Mouse (Mus musculus) heart, embryonic 14.5 days (tissue): ENCODE measurements around the gene Gpr37. TPM values are rescaled to one million over a fixed set of nuclear protein-coding genes. Genes with fewer than 3 reads are reported as not detected.

Source experiments
- ATAC-seq: fragments of 200-750 bp; cut with Nextera tagmentation; 2 replicates; pipeline ENCODE4 v1.8.0; 2017; ENCODE audit warnings: low read depth, moderate TSS enrichment; ENCODE audit not compliant: insufficient number of reproducible peaks, insufficient read depth, low FRiP score
- H3K27ac ChIP-seq, 2 experiments: fragments of 200-500 bp in 1 of 2; fragments of 300-500 bp in 1 of 2; sonication (generic) in 1 of 2; replicated peaks in 1 of 2; 2 replicates each; pipeline ENCODE4 v1.5.1; 2012 to 2014; ENCODE audit warnings: low read depth in 2 of 2, low read length in 2 of 2, control low read depth in 1 of 2, mild to moderate bottlenecking in 1 of 2, mixed read lengths in 1 of 2; ENCODE audit not compliant: control insufficient read depth in 1 of 2, insufficient read depth in 1 of 2
- H3K27me3 ChIP-seq: fragments of 300-500 bp; sonication (generic); 2 replicates; pipeline ENCODE4 v1.6.1; 2014; ENCODE audit warnings: mild to moderate bottlenecking, low read length, control low read depth; ENCODE audit not compliant: control insufficient read depth, insufficient read depth
- H3K36me3 ChIP-seq: fragments of 300-500 bp; sonication (generic); 2 replicates; pipeline ENCODE4 v1.6.1; 2014; ENCODE audit warnings: mild to moderate bottlenecking, control low read depth, low read length, mixed read lengths; ENCODE audit not compliant: control insufficient read depth, insufficient read depth
- H3K4me1 ChIP-seq, 2 experiments: fragments of 200-500 bp in 1 of 2; fragments of 300-500 bp in 1 of 2; sonication (generic) in 1 of 2; 2 replicates each; pipeline ENCODE4 v1.6.1; 2012 to 2014; ENCODE audit warnings: low read length in 2 of 2, control low read depth in 1 of 2, mixed read lengths in 1 of 2; ENCODE audit not compliant: control insufficient read depth in 2 of 2, insufficient read depth in 2 of 2
- H3K4me2 ChIP-seq: fragments of 300-500 bp; sonication (generic); 2 replicates; pipeline ENCODE4 v1.6.1; 2014; ENCODE audit warnings: mild to moderate bottlenecking, low read length
- H3K4me3 ChIP-seq, 2 experiments: fragments of 200-500 bp in 1 of 2; fragments of 300-500 bp in 1 of 2; sonication (generic) in 1 of 2; 2 replicates each; pipeline ENCODE4 v1.5.1; 2012 to 2014; ENCODE audit warnings: low read length in 2 of 2, mild to moderate bottlenecking in 2 of 2, control low read depth in 1 of 2, low read depth in 1 of 2, moderate library complexity in 1 of 2; ENCODE audit not compliant: control insufficient read depth in 1 of 2, insufficient read depth in 1 of 2
- H3K9ac ChIP-seq: fragments of 300-500 bp; sonication (generic); 2 replicates; pipeline ENCODE4 v1.6.1; 2014; ENCODE audit warnings: mild to moderate bottlenecking, low read length
- H3K9me3 ChIP-seq: fragments of 300-500 bp; sonication (generic); 2 replicates; pipeline ENCODE4 v1.6.1; 2016; ENCODE audit warnings: low read length, control low read depth; ENCODE audit not compliant: control insufficient read depth
- WGBS: fragments of 180-500 bp; shearing (Covaris S2); extraction: QIAGEN DNeasy Blood & Tissue Kit; methylation state at CpG from one replicate; pipeline ENCODE4 v1.1.7; 2014; 5-methylcytosine and 5-hydroxymethylcytosine counted together
- polyA plus RNA-seq: library from polyadenylated mRNA; unstranded; fragments of >200 nt; fragmentation: Nextera tagmentation; extraction: Ambion mirVana; gene quantifications from 2 replicates; pipeline ENCODE4 v1.2.1, GENCODE M21; 2014

The Gpr37 gene
- polyA plus RNA-seq, 1 experiment from 2014 or later = 1.5 TPM

GRCm38 (mm10) chr6:25689520-25690283, 827 bp downstream of the Gpr37 start:
- H3K9me3 ChIP-seq = no peaks in the 10 kb centered on the region
- under 1% methylated on average over 42 of the region's 43 CpGs for WGBS
- H3K9ac ChIP-seq = peak overlapping the region; percentile 74
- H3K4me3 ChIP-seq = peak overlapping the region; percentile 56 to 64
- peak overlapping the region; percentile 96 for H3K4me2 ChIP-seq
- no peaks in the 10 kb centered on the region for H3K36me3 ChIP-seq
- peaks cover 3 to 9% of the 10 kb centered on the region in 2 experiments; a peak in 1 of 4 replicates for H3K4me1 ChIP-seq
- 0 out of 2 replicates have a peak, but pooled peaks cover 4% of the 10 kb centered on the region for H3K27me3 ChIP-seq
- H3K27ac ChIP-seq = peak overlapping the region; percentile 9 to 50; a peak in 2 of 4 replicates
- ATAC-seq = peak; percentile 70

DNA sequence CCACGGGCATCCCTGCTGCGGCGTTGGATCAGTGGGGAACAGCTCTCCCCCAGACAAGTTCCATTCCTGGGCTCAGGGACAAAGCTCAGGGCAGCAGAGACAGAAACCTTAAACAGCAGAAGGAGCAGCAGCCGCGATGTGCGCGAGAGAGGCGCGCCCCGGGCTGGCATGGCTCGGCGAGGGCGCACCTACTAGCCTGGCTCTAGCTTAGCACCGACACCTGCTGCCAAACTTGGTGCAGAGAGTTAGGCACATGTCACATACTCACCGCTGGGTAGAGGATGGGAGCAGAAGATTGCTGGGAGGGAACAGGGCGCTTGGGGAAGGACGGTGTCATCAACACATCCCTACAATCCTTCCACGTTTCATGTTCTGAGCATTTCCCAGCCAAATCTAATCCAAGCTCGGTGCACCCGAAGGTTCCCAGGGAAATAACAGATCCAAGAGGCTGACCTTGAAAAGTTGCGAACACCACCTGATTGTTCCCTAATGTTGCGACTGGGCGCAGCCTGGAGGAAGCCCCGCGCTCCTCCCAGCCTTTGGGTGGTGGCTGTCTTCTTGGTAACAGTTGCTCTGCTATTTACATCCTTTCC, 1.5 kb downstream of the Gpr37 start:
- 0 out of 2 replicates have a peak, but pooled peaks cover 4% of the 10 kb centered on the region for H3K27me3 ChIP-seq
- no peaks in the 10 kb centered on the region for H3K9me3 ChIP-seq
- H3K36me3 ChIP-seq = no peaks in the 10 kb centered on the region
- 1% methylated on average over 25 of the region's 25 CpGs for WGBS
- H3K4me3 ChIP-seq = peak overlapping the region; percentile 56 to 64
- peak overlapping the region; percentile 96 for H3K4me2 ChIP-seq
- H3K9ac ChIP-seq = peak overlapping the region; percentile 74
- H3K27ac ChIP-seq = 0 out of 4 replicates have a peak overlapping the region, but pooled peaks of 1 of the 2 experiments have one; percentile 50
- no peak for ATAC-seq
- H3K4me1 ChIP-seq = peaks cover 3 to 9% of the 10 kb centered on the region in 2 experiments; a peak in 1 of 4 replicates

DNA sequence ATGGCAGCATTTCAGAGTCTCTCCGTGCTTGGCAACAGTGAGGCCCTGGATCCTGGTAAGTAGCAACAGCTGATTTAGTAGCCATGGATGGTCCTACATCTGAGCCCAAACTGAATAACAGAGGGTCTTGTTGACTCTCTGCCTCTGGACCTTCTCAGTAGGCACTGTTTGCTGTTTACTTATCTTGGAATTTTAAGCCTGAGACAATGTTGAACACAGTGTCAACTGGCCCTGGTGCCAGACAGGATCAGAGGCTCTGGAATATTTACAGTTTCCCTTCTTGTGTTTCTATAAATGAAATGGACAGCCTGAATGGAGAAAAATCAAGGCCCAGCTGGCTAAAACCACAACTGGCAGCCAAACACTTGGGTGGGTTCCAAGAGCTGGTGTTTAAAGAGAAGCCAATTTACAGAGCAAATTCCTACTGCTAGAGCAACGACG, 3.7 kb downstream of the Gpr37 start:
- H3K4me3 ChIP-seq = no peak overlapping the region
- no peaks in the 10 kb centered on the region for H3K36me3 ChIP-seq
- H3K27me3 ChIP-seq = 0 out of 2 replicates have a peak, but pooled peaks cover 4% of the 10 kb centered on the region
- no peaks in the 10 kb centered on the region for H3K9me3 ChIP-seq
- peaks cover 3 to 9% of the 10 kb centered on the region in 2 experiments; a peak in 1 of 4 replicates for H3K4me1 ChIP-seq
- H3K27ac ChIP-seq = peak overlapping the region; percentile 29 to 44
- peak overlapping the region; percentile 27; the same call in 1 of the 2 replicates for H3K4me2 ChIP-seq
- no peak overlapping the region for H3K9ac ChIP-seq
- peak; percentile 9; the same call in 1 of the 2 replicates for ATAC-seq
- 28% methylated on average over 3 of the region's 3 CpGs for WGBS

DNA sequence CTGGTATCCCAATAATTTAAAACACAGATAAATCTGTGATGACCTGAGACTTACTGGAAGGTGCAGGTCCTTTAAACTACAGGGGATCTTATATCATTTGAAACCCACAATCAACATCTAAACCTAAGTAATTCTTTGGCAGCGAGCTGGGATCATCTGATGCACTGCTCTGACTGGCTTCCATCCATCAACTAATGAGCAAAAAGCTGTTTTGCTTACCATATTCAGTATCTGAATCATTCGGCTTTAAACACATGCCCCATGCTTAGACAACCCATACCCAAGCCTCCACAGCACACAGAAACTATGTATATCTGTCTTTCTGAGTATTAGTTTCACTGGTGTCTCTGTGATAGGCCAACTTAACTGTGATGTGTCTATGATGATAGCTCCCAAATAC, 6.1 kb downstream of the Gpr37 start:
- H3K36me3 ChIP-seq = no peaks in the 10 kb centered on the region
- 0 out of 2 replicates have a peak, but pooled peaks cover 4% of the 10 kb centered on the region for H3K27me3 ChIP-seq
- peaks cover 3 to 4% of the 10 kb centered on the region in 2 experiments; a peak in 1 of 4 replicates for H3K4me1 ChIP-seq
- H3K4me2 ChIP-seq = no peak overlapping the region
- no peak overlapping the region for H3K9ac ChIP-seq
- no peak overlapping the region for H3K27ac ChIP-seq
- 87% methylated on average over 2 of the region's 2 CpGs for WGBS
- no peak overlapping the region for H3K4me3 ChIP-seq
- H3K9me3 ChIP-seq = no peaks in the 10 kb centered on the region
- no peak for ATAC-seq

DNA sequence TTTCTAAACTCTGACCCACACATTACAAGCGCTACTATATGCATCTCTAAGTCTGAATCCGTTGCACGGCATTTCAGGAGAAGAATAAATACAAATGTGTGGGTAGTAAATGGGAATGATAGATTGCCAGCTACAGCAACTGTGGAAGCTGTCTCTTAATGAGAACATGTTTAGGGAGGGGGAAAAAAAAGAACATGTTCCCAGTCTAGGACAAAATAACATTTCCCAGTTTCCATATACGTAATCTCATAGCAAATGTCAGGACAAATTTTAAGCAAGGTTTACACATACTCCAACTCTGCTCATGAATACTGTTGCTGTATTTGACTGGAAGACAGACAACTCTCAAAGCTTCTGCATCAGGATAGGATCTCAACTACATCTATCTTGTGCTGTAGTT, 15.4 kb downstream of the Gpr37 start:
- H3K4me1 ChIP-seq = peaks cover 0 to 3% of the 10 kb centered on the region in 2 experiments; a peak in 1 of 4 replicates
- H3K27me3 ChIP-seq = no peaks in the 10 kb centered on the region
- no peak for ATAC-seq
- no peak overlapping the region for H3K9ac ChIP-seq
- H3K36me3 ChIP-seq = no peaks in the 10 kb centered on the region
- no peaks in the 10 kb centered on the region for H3K9me3 ChIP-seq
- 93% methylated on average over 4 of the region's 4 CpGs for WGBS
- no peak overlapping the region for H3K27ac ChIP-seq
- no peak overlapping the region for H3K4me3 ChIP-seq
- no peak overlapping the region for H3K4me2 ChIP-seq

DNA sequence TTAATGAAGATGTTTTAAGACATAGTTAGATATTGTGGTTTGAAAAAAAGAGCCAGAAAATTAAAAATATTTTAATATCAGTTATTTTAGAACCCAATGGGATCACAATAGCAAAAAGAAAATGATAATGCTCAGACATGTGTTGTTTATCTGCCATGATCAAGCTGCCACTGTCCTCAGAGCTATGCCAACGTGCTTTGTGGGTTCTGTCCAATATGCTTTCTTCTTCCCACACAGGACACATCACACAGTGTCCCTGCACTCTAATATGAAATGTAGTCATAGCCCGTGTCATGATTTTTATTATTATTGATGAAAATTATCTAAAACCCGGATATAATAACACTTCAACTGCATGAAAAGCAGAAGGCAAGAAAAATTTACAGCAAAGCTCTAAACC, 16.7 kb downstream of the Gpr37 start:
- no peaks in the 10 kb centered on the region for H3K36me3 ChIP-seq
- ATAC-seq = no peak
- no peaks in the 10 kb centered on the region for H3K9me3 ChIP-seq
- H3K9ac ChIP-seq = no peak overlapping the region
- no peaks in the 10 kb centered on the region for H3K27me3 ChIP-seq
- 55% methylated on average over 3 of the region's 3 CpGs for WGBS
- peaks cover 0 to 4% of the 10 kb centered on the region in 2 experiments; a peak in 1 of 4 replicates for H3K4me1 ChIP-seq
- no peak overlapping the region for H3K27ac ChIP-seq
- no peak overlapping the region for H3K4me2 ChIP-seq
- H3K4me3 ChIP-seq = no peak overlapping the region

DNA sequence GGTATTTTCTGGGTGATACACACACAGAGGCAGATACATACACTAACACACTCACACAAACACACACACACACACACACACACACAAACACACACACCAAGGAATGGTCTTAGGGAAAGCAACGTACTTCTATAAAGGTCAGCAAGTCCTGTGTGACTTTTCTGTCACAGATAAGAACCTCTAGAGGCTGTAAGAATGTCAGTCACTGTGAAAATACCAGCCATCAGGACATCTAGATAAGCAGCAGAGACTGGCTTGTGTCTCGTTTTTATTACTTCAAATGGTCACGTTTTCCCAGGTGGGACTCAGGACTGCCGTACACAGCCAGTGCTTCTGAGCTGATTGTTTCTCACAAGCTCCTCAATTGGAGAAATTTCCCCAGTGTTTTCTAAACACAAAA, 20.4 kb downstream of the Gpr37 start:
- Histone ChIP-seq H3K9ac (no peak overlapping the region), H3K4me1 (peaks cover 0 to 4% of the 10 kb centered on the region in 2 experiments; a peak in 1 of 4 replicates), H3K4me2 (no peak overlapping the region), H3K9me3 (no peaks in the 10 kb centered on the region), H3K4me3 (no peak overlapping the region), H3K36me3 (no peaks in the 10 kb centered on the region), H3K27me3 (no peaks in the 10 kb centered on the region), H3K27ac (no peak overlapping the region)
- no peak for ATAC-seq
- WGBS = 7% methylated on average over 4 of the region's 4 CpGs
